Mouse (Mus musculus): ENCODE data around the gene Nfrkb.

DNA sequence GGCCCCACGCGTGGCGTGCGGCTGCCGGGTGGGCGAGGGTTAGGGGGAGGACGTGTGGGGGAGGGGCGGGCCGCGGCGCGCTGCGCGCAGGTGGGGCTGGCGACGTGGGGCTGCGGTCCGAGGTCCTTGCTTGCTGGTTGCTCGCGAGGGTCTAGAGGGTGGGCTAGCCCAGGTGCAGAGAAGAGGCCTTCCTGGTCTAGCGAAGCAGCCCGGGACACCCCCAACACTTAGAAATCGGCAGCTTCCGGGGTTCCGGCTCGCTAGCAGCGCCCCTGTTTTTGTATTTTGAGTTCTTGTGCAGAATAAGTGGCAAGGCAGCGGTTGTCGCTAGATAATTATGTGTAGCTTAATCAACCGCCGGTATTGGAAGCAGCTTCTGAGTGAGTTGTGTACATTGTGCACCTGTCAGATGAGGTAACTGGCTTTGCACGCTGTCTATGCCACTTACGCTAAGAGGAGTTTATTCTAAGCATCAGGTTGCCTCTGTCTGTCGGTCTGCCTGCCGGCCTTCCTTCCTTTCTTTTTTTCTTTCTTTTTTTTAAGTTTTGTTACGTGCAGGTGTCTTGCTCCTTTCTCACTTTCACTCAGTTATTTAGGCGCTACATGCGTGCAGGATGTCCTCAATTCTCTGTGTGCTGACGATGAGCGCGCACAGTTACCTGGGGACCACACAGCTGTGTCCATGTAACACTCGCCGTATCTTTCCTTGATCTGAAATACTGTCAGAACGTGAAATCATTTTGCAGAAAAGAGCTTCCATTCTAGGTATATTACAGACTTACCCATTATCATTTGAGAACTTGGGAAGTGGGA, 582 bp downstream of the Nfrkb start:
- no peak for TF ChIP-seq CTCF (conservative IDR thresholded peaks at IDR 0.05 in 1 of 2, IDR thresholded peaks at IDR 0.05 in 1 of 2; ENCODE audit: low read depth in 2 of 2, low read length in 2 of 2)
- TF ChIP-seq MAZ (IDR thresholded peaks at IDR 0.05; ENCODE audit: low read depth, low read length) = no peak
- no peak for TF ChIP-seq ZC3H11A (IDR thresholded peaks at IDR 0.05; ENCODE audit: low read depth, low read length)
- TF ChIP-seq MAX (IDR thresholded peaks at IDR 0.05; ENCODE audit: low read length) = no peak
- TF ChIP-seq GABPA (IDR thresholded peaks at IDR 0.05; ENCODE audit: insufficient replicate concordance, low read depth, low read length) = no peak
- TF ChIP-seq RCOR1 (conservative IDR thresholded peaks at IDR 0.05; ENCODE audit: low read depth, low read length) = no peak
- TF ChIP-seq POLR2A (IDR thresholded peaks at IDR 0.05; ENCODE audit: low read depth, low read length) = no peak
- TF ChIP-seq CHD1 (IDR thresholded peaks at IDR 0.05; ENCODE audit: low read depth, low read length) = no peak
- no peak for TF ChIP-seq POLR2AphosphoS2 (IDR thresholded peaks at IDR 0.05; ENCODE audit: low read depth, low read length)

All from CH12.LX (cell line).